Mouse (Mus musculus) liver, embryonic 14.5 days (tissue): ENCODE measurements around the gene Fam19a2.

Source experiments
- CTCF ChIP-seq: IDR thresholded peaks from 2 replicates; pipeline ENCODE4 v1.5.1; 2016; ENCODE audit warnings: antibody characterized with exemption, low read depth, control low read depth
- EP300 ChIP-seq: IDR thresholded peaks from 2 replicates; pipeline ENCODE4 v1.6.1; 2016; ENCODE audit warnings: antibody characterized with exemption, low read depth

DNA sequence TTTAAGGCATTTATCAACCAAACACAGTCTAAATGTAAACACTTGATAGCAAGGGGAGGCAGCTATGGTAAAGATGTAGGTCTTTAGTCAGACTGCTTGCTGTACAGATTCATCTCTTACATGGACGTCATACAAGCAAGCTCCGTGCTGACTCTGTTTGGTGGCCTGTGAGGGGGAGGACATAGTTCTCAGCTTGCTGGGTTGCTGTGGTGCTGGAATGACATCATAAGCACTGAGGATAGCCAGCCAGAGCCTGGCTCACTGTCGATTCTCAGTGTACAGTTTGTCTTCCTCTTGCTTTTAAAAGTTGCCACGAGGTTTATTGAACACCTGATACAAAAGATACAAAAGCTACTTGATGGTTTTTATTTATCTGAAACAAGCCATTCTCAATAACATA lies 100.8 kb downstream of the Fam19a2 start:
- no peak for TF ChIP-seq CTCF
- no peak for TF ChIP-seq EP300
